Mouse (Mus musculus) cerebellum, adult 2 months (tissue): Measurements from ENCODE around the gene Cir1.

Experiments
- CTCF ChIP-seq: fragments of 200-500 bp; IDR thresholded peaks from 2 replicates; pipeline ENCODE4 v1.5.1; 2011; ENCODE audit warnings: low read depth, mild to moderate bottlenecking, control low read depth, low read length, moderate library complexity, borderline replicate concordance; ENCODE audit not compliant: insufficient read depth
- POLR2A ChIP-seq: fragments of 200-500 bp; IDR thresholded peaks from 2 replicates; pipeline ENCODE4 v1.6.1; 2011; ENCODE audit warnings: low read length, control low read depth, borderline replicate concordance; ENCODE audit not compliant: insufficient read depth

DNA sequence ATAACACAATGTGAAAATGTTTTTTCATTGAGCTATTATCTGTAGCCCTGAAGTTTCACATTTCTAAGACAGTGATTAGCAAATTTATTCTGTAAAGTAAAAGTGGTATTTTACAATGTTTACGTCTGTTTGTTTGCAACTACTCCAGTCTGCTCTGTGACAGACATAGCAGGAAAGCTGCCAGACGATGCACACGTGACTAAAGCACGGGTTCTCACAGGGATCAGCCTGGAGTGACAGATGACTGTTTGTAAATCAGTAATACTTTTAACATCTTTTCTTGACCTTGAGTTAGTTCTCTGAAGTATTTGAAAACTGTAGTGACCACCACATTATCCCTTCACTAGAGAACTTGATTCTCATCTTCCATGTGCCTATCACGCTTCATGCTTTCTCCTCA, 8.0 kb downstream of the Cir1 start:
- TF ChIP-seq POLR2A, result no peak
- no peak for TF ChIP-seq CTCF
